Mouse (Mus musculus) ES-E14 (cell line): Measurements from ENCODE around the gene Mfap2. TPM values are rescaled to one million over a fixed set of nuclear protein-coding genes. Genes with fewer than 3 reads are reported as not detected.

Experiments used
- DNase-seq: peaks from one replicate; pipeline ENCODE4 v3.0.0-alpha.2; 2013; ENCODE audit warnings: low read depth, low spot score
- H3K27ac ChIP-seq: 2 replicates; pipeline ENCODE4 v1.5.1; 2012; ENCODE audit warnings: low read depth, mild to moderate bottlenecking, low read length, moderate library complexity, mixed read lengths; ENCODE audit not compliant: poor library complexity, insufficient read depth, severe bottlenecking
- H3K36me3 ChIP-seq: 2 replicates; pipeline ENCODE4 v1.6.1; 2012; ENCODE audit warnings: mild to moderate bottlenecking, low read length, moderate library complexity, mixed read lengths; ENCODE audit not compliant: control insufficient read depth, poor library complexity, insufficient read depth, severe bottlenecking
- H3K4me1 ChIP-seq, 2 experiments: fragments of 150-350 bp in 1 of 2; sonication (generic) in 1 of 2; 2 replicates each; pipeline ENCODE4 v1.6.1; 2012; ENCODE audit warnings: low read length in 2 of 2, mild to moderate bottlenecking in 1 of 2, mixed read lengths in 1 of 2; ENCODE audit not compliant: control insufficient read depth in 2 of 2, insufficient read depth in 2 of 2, poor library complexity in 1 of 2
- H3K4me3 ChIP-seq, 2 experiments: fragments of 150-350 bp in 1 of 2; sonication (generic) in 1 of 2; 2 replicates each; pipeline ENCODE4 v1.5.1; 2012; ENCODE audit warnings: low read length in 2 of 2, low read depth in 1 of 2, mild to moderate bottlenecking in 1 of 2, mixed read lengths in 1 of 2; ENCODE audit not compliant: insufficient read depth in 1 of 2, poor library complexity in 1 of 2, severe bottlenecking in 1 of 2
- H3K9ac ChIP-seq: 2 replicates; pipeline ENCODE4 v1.6.1; 2012; ENCODE audit warnings: low read depth, mild to moderate bottlenecking, low read length, mixed read lengths; ENCODE audit not compliant: poor library complexity, insufficient read depth, severe bottlenecking
- H3K9me3 ChIP-seq: fragments of 150-350 bp; sonication (generic); 2 replicates; pipeline ENCODE4 v1.6.1; 2012; ENCODE audit warnings: low read depth, mild to moderate bottlenecking, low read length; ENCODE audit not compliant: control insufficient read depth, insufficient read depth
- CHD2 ChIP-seq: IDR thresholded peaks from 2 replicates; pipeline ENCODE4 v1.6.1; 2014; ENCODE audit warnings: mild to moderate bottlenecking, low read depth, low read length, inconsistent platforms
- HCFC1 ChIP-seq: IDR thresholded peaks from 2 replicates; pipeline ENCODE4 v1.6.1; 2012; ENCODE audit warnings: low read length, inconsistent platforms, borderline replicate concordance; ENCODE audit not compliant: insufficient read depth
- MAFK ChIP-seq: IDR thresholded peaks from 2 replicates; pipeline ENCODE4 v1.6.1; 2014; ENCODE audit warnings: mild to moderate bottlenecking, low read depth, low read length, inconsistent platforms; ENCODE audit not compliant: insufficient read depth
- ZC3H11A ChIP-seq: IDR thresholded peaks from 2 replicates; pipeline ENCODE4 v1.6.1; 2012; ENCODE audit warnings: low read depth, mild to moderate bottlenecking, inconsistent platforms, low read length, borderline replicate concordance
- ZNF384 ChIP-seq: IDR thresholded peaks from 2 replicates; pipeline ENCODE4 v1.6.1; 2012; ENCODE audit warnings: low read depth, low read length, inconsistent platforms
- in situ Hi-C, 2 experiments: fragments of 600-800 bp; cut with MboI; formaldehyde crosslinking; loops; one replicate each; pipeline ENCODE4 v1.15.1; 2025; ENCODE audit warnings: low sequenced_read_pairs in 2 of 2, inconsistent platforms in 1 of 2; ENCODE audit not compliant: unreplicated experiment in 2 of 2
- total RNA-seq: library from RNA; depleted of rRNA; stranded (reverse); fragments of 300-350 nt; gene quantifications from 2 replicates; pipeline ENCODE4 v1.2.3, GENCODE M21; 2012; rRNA removed

Mfap2 gene
- total RNA-seq, 1 experiment, result 1.4 TPM

GRCm38 (mm10) chr4:141065123-141065522, 54.9 kb downstream of the Mfap2 start:
- Histone ChIP-seq H3K9ac (no peak overlapping the region), H3K9me3 (no peaks in the 10 kb centered on the region), H3K27ac (no peak overlapping the region), H3K4me1 (peaks cover 0 to 3% of the 10 kb centered on the region in 2 experiments; a peak in 1 of 4 replicates), H3K4me3 (no peak overlapping the region), H3K36me3 (peaks cover 25% of the 10 kb centered on the region)
- DNase-seq, result no peak
- in situ Hi-C loops, result no loop called here
- TF ChIP-seq MAFK (no peak), CHD2 (no peak), ZNF384 (no peak), HCFC1 (no peak), ZC3H11A (no peak)

Other genes starting within 250 kb of the Mfap2 start
- 1.7 and 2.1 TPM in 2 replicates for gene Padi4, start 236.2 kb upstream of the Mfap2 start, total RNA-seq
- gene Padi3, start 199.8 kb upstream of the Mfap2 start, total RNA-seq, result 1.2 and 1.6 TPM in 2 replicates
- gene Padi1, start 164.6 kb upstream of the Mfap2 start, total RNA-seq, result 0.09 and 0.16 TPM in 2 replicates
- 0.94 and 1.7 TPM in 2 replicates for gene Padi2, start 104.1 kb upstream of the Mfap2 start, total RNA-seq
- gene Sdhb, start 49.2 kb upstream of the Mfap2 start, total RNA-seq, result 133 and 135 TPM in 2 replicates
- gene Atp13a2, start 23.5 kb upstream of the Mfap2 start, total RNA-seq, result 31.1 and 48.9 TPM in 2 replicates
- 15.2 and 33.2 TPM in 2 replicates for gene Crocc, start 50.1 kb downstream of the Mfap2 start, total RNA-seq
- 28.3 and 36.3 TPM in 2 replicates for gene Necap2, start 67.9 kb downstream of the Mfap2 start, total RNA-seq
- gene Spata21, start 77.9 kb downstream of the Mfap2 start, total RNA-seq, result 0.21 and 0.27 TPM in 2 replicates
- gene Szrd1, start 129.4 kb downstream of the Mfap2 start, total RNA-seq, result 46.2 and 64.6 TPM in 2 replicates
- gene Fbxo42, start 137.5 kb downstream of the Mfap2 start, total RNA-seq, result 14.0 and 14.5 TPM in 2 replicates
- gene Rsg1, start 203.5 kb downstream of the Mfap2 start, total RNA-seq, result 2.9 and 4.7 TPM in 2 replicates
- gene Arhgef19, start 229.1 kb downstream of the Mfap2 start, total RNA-seq, result 1.7 and 2.3 TPM in 2 replicates